Mouse (Mus musculus): ENCODE results near the gene Tomm70a. TPM values are rescaled to one million over a fixed set of nuclear protein-coding genes. Genes with fewer than 3 reads are reported as not detected.

Gene Tomm70a
- 38.9 and 39.2 TPM in 2 replicates for polyA plus RNA-seq (2015; fragmentation: Nextera tagmentation; extraction: Ambion mirVana)

- Histone ChIP-seq H3K9me3 (no peaks in the 10 kb centered on the region), H3K27me3 (no peaks in the 10 kb centered on the region), H3K4me3 (peak within 1 kb of the TSS; percentile 86), H3K9ac (peak within 1 kb of the TSS; percentile 93), H3K36me3 (no peaks in the 10 kb centered on the region), H3K27ac (peak within 1 kb of the TSS; percentile 92), H3K4me2 (peak within 1 kb of the TSS; percentile 62), H3K4me1 (peaks cover 14% of the 10 kb centered on the region)
- under 1% methylated on average over 37 of the region's 37 CpGs for WGBS
- ATAC-seq (ENCODE audit: borderline replicate concordance, extremely low read depth, low FRiP score, low TSS enrichment), result peak; percentile 99
Measured at GRCm38 (mm10) chr16:57120913-57121815, at the start of gene Tomm70a. Tomm70a (plus strand) TSS chr16:57121703.

GRCm38 (mm10) chr16:57075986-57076385 lies 45.5 kb upstream of the Tomm70a start:
- no peaks in the 10 kb centered on the region for H3K4me1 ChIP-seq
- H3K36me3 ChIP-seq, result no peaks in the 10 kb centered on the region
- WGBS, result 76% methylated on average over 7 of the region's 7 CpGs
- no peak overlapping the region for H3K4me2 ChIP-seq
- no peak for ATAC-seq (ENCODE audit: borderline replicate concordance, extremely low read depth, low FRiP score, low TSS enrichment)
- H3K9me3 ChIP-seq, result no peaks in the 10 kb centered on the region
- H3K27ac ChIP-seq, result no peak overlapping the region
- H3K9ac ChIP-seq, result no peak overlapping the region
- H3K4me3 ChIP-seq, result no peak overlapping the region
- no peaks in the 10 kb centered on the region for H3K27me3 ChIP-seq

- 74% methylated on average over 4 of the region's 4 CpGs for WGBS
- ATAC-seq (ENCODE audit: borderline replicate concordance, extremely low read depth, low FRiP score, low TSS enrichment), result no peak
- H3K9me3 ChIP-seq, result no peaks in the 10 kb centered on the region
Measured at GRCm38 (mm10) chr16:57079577-57079976, 41.9 kb upstream of the Tomm70a start.

GRCm38 (mm10) chr16:57092460-57092859 lies 29.0 kb upstream of the Tomm70a start:
- WGBS, result 32% methylated on average over 4 of the region's 4 CpGs
- no peak for ATAC-seq (ENCODE audit: borderline replicate concordance, extremely low read depth, low FRiP score, low TSS enrichment)
- Histone ChIP-seq H3K4me1 (no peaks in the 10 kb centered on the region), H3K36me3 (no peaks in the 10 kb centered on the region), H3K27me3 (no peaks in the 10 kb centered on the region), H3K27ac (no peak overlapping the region), H3K4me3 (no peak overlapping the region), H3K4me2 (no peak overlapping the region), H3K9me3 (no peaks in the 10 kb centered on the region), H3K9ac (no peak overlapping the region)

More at GRCm38 (mm10) chr16:57079577-57079976, 41.9 kb upstream of the Tomm70a start:
- Histone ChIP-seq H3K27ac (no peak overlapping the region), H3K27me3 (no peaks in the 10 kb centered on the region), H3K4me1 (no peaks in the 10 kb centered on the region), H3K4me3 (no peak overlapping the region), H3K36me3 (no peaks in the 10 kb centered on the region), H3K9ac (no peak overlapping the region), H3K4me2 (no peak overlapping the region)

GRCm38 (mm10) chr16:57092911-57093605 lies 28.4 kb upstream of the Tomm70a start:
- H3K4me2 ChIP-seq, result no peak overlapping the region
- no peak overlapping the region for H3K27ac ChIP-seq
- no peaks in the 10 kb centered on the region for H3K4me1 ChIP-seq
- H3K27me3 ChIP-seq, result no peaks in the 10 kb centered on the region
- no peak overlapping the region for H3K9ac ChIP-seq
- no peaks in the 10 kb centered on the region for H3K9me3 ChIP-seq
- H3K4me3 ChIP-seq, result no peak overlapping the region
- ATAC-seq (ENCODE audit: borderline replicate concordance, extremely low read depth, low FRiP score, low TSS enrichment), result no peak
- 59% methylated on average over 6 of the region's 6 CpGs for WGBS
- H3K36me3 ChIP-seq, result no peaks in the 10 kb centered on the region

- 39% methylated on average over 7 of the region's 7 CpGs for WGBS
- H3K4me3 ChIP-seq, result no peak overlapping the region
- no peaks in the 10 kb centered on the region for H3K9me3 ChIP-seq
- no peak overlapping the region for H3K4me2 ChIP-seq
- H3K27ac ChIP-seq, result no peak overlapping the region
- H3K4me1 ChIP-seq, result no peaks in the 10 kb centered on the region
- ATAC-seq (ENCODE audit: borderline replicate concordance, extremely low read depth, low FRiP score, low TSS enrichment), result no peak
- H3K36me3 ChIP-seq, result no peaks in the 10 kb centered on the region
- no peaks in the 10 kb centered on the region for H3K27me3 ChIP-seq
- no peak overlapping the region for H3K9ac ChIP-seq
Measured at GRCm38 (mm10) chr16:57098468-57099144, 22.9 kb upstream of the Tomm70a start.

- Histone ChIP-seq H3K27me3 (no peaks in the 10 kb centered on the region), H3K9me3 (no peaks in the 10 kb centered on the region), H3K4me3 (no peak overlapping the region), H3K27ac (no peak overlapping the region), H3K4me1 (no peaks in the 10 kb centered on the region), H3K36me3 (no peaks in the 10 kb centered on the region), H3K9ac (no peak overlapping the region), H3K4me2 (no peak overlapping the region)
- ATAC-seq (ENCODE audit: borderline replicate concordance, extremely low read depth, low FRiP score, low TSS enrichment), result no peak
- 69% methylated on average over 5 of the region's 5 CpGs for WGBS
Measured at GRCm38 (mm10) chr16:57099572-57100237, 21.8 kb upstream of the Tomm70a start.

- Histone ChIP-seq H3K27me3 (no peaks in the 10 kb centered on the region), H3K4me2 (no peak overlapping the region), H3K27ac (no peak overlapping the region), H3K4me1 (no peaks in the 10 kb centered on the region), H3K9me3 (no peaks in the 10 kb centered on the region), H3K36me3 (no peaks in the 10 kb centered on the region), H3K4me3 (no peak overlapping the region), H3K9ac (no peak overlapping the region)
- WGBS, result 88% methylated on average over 1 of the region's 1 CpGs
- ATAC-seq (ENCODE audit: borderline replicate concordance, extremely low read depth, low FRiP score, low TSS enrichment), result no peak
Measured at GRCm38 (mm10) chr16:57101174-57101573, 20.3 kb upstream of the Tomm70a start.

GRCm38 (mm10) chr16:57106185-57106960 lies 15.1 kb upstream of the Tomm70a start:
- Histone ChIP-seq H3K27ac (no peak overlapping the region), H3K9me3 (no peaks in the 10 kb centered on the region), H3K27me3 (no peaks in the 10 kb centered on the region), H3K4me1 (no peaks in the 10 kb centered on the region), H3K9ac (no peak overlapping the region), H3K4me2 (no peak overlapping the region), H3K4me3 (no peak overlapping the region), H3K36me3 (no peaks in the 10 kb centered on the region)
- ATAC-seq (ENCODE audit: borderline replicate concordance, extremely low read depth, low FRiP score, low TSS enrichment), result no peak
- 62% methylated on average over 5 of the region's 5 CpGs for WGBS

- H3K4me3 ChIP-seq, result no peak overlapping the region
- no peak overlapping the region for H3K4me2 ChIP-seq
- no peak for ATAC-seq (ENCODE audit: borderline replicate concordance, extremely low read depth, low FRiP score, low TSS enrichment)
- no peaks in the 10 kb centered on the region for H3K9me3 ChIP-seq
- H3K9ac ChIP-seq, result no peak overlapping the region
- no peaks in the 10 kb centered on the region for H3K27me3 ChIP-seq
- no peak overlapping the region for H3K27ac ChIP-seq
- no peaks in the 10 kb centered on the region for H3K4me1 ChIP-seq
- no peaks in the 10 kb centered on the region for H3K36me3 ChIP-seq
Measured at GRCm38 (mm10) chr16:57116066-57116465, 5.4 kb upstream of the Tomm70a start.

GRCm38 (mm10) chr16:57117562-57117961 lies 3.9 kb upstream of the Tomm70a start:
- Histone ChIP-seq H3K4me1 (no peaks in the 10 kb centered on the region; the same call in 1 of the 2 replicates), H3K27ac (no peak overlapping the region), H3K4me3 (no peak overlapping the region), H3K36me3 (no peaks in the 10 kb centered on the region), H3K27me3 (no peaks in the 10 kb centered on the region), H3K9me3 (no peaks in the 10 kb centered on the region), H3K9ac (no peak overlapping the region), H3K4me2 (no peak overlapping the region)
- 79% methylated on average over 2 of the region's 2 CpGs for WGBS
- no peak for ATAC-seq (ENCODE audit: borderline replicate concordance, extremely low read depth, low FRiP score, low TSS enrichment)

Measured in lung, embryonic 15.5 days (tissue).